Mouse (Mus musculus) intestine, embryonic 16.5 days (tissue): ENCODE measurements around the gene Syn3. TPM values are rescaled to one million over a fixed set of nuclear protein-coding genes. Genes with fewer than 3 reads are reported as not detected.

Experiments used
- ATAC-seq: fragments of 200-750 bp; cut with Nextera tagmentation; 2 replicates; pipeline ENCODE4 v1.8.0; 2017; ENCODE audit warnings: moderate TSS enrichment, moderate library complexity
- H3K27ac ChIP-seq: fragments of 300-500 bp; sonication (generic); 2 replicates; pipeline ENCODE4 v1.5.1; 2014; ENCODE audit warnings: mild to moderate bottlenecking, low read length
- H3K27me3 ChIP-seq: fragments of 300-500 bp; sonication (generic); replicated peaks from 2 replicates; pipeline ENCODE4 v1.6.1; 2014; ENCODE audit warnings: low read length, control low read depth, mixed read lengths; ENCODE audit not compliant: control insufficient read depth, insufficient read depth
- H3K36me3 ChIP-seq: fragments of 300-500 bp; sonication (generic); 2 replicates; pipeline ENCODE4 v1.6.1; 2014; ENCODE audit warnings: low read length, control low read depth; ENCODE audit not compliant: control insufficient read depth, insufficient read depth
- H3K4me1 ChIP-seq: fragments of 300-500 bp; sonication (generic); 2 replicates; pipeline ENCODE4 v1.6.1; 2014; ENCODE audit warnings: low read length, control low read depth, mixed read lengths; ENCODE audit not compliant: control insufficient read depth, insufficient read depth
- H3K4me2 ChIP-seq: fragments of 300-500 bp; sonication (generic); 2 replicates; pipeline ENCODE4 v1.6.1; 2014; ENCODE audit warnings: low read depth, low read length, control low read depth
- H3K4me3 ChIP-seq: fragments of 300-500 bp; sonication (generic); 2 replicates; pipeline ENCODE4 v1.5.1; 2014; ENCODE audit warnings: mild to moderate bottlenecking, low read length
- H3K9ac ChIP-seq: fragments of 300-500 bp; sonication (generic); 2 replicates; pipeline ENCODE4 v1.6.1; 2014; ENCODE audit warnings: low read depth, low read length
- H3K9me3 ChIP-seq: fragments of 300-500 bp; sonication (generic); 2 replicates; pipeline ENCODE4 v1.6.1; 2016; ENCODE audit warnings: low read length, control low read depth; ENCODE audit not compliant: control insufficient read depth
- WGBS: fragments of 180-500 bp; shearing (Covaris S2); extraction: QIAGEN DNeasy Blood & Tissue Kit; methylation state at CpG from one replicate; pipeline ENCODE4 v1.1.7; 2014; 5-methylcytosine and 5-hydroxymethylcytosine counted together
- polyA plus RNA-seq: library from polyadenylated mRNA; unstranded; fragments of >200 nt; fragmentation: Nextera tagmentation; extraction: Ambion mirVana; gene quantifications from 2 replicates; pipeline ENCODE4 v1.2.1, GENCODE M21; 2015

Gene Syn3
- polyA plus RNA-seq, 1 experiment from 2014 or later = 2.3 TPM

GRCm38 (mm10) chr10:86100281-86100851 lies 398.3 kb downstream of the Syn3 start:
- ATAC-seq = no peak
- H3K4me3 ChIP-seq = no peak overlapping the region
- peaks cover 5% of the 10 kb centered on the region; the same call in 1 of the 2 replicates for H3K9me3 ChIP-seq
- no peak overlapping the region for H3K4me2 ChIP-seq
- no peaks in the 10 kb centered on the region for H3K36me3 ChIP-seq
- H3K4me1 ChIP-seq = no peaks in the 10 kb centered on the region
- H3K27me3 ChIP-seq = no peaks in the 10 kb centered on the region
- no peak overlapping the region for H3K9ac ChIP-seq
- H3K27ac ChIP-seq = no peak overlapping the region
- 75% methylated on average over 3 of the region's 3 CpGs for WGBS

- ATAC-seq = no peak
- Histone ChIP-seq H3K9ac (no peak overlapping the region), H3K27me3 (no peaks in the 10 kb centered on the region), H3K36me3 (no peaks in the 10 kb centered on the region), H3K27ac (no peak overlapping the region), H3K4me2 (no peak overlapping the region), H3K4me1 (peaks cover 3% of the 10 kb centered on the region; the same call in 1 of the 2 replicates), H3K4me3 (no peak overlapping the region), H3K9me3 (peaks cover 5% of the 10 kb centered on the region; the same call in 1 of the 2 replicates)
- 58% methylated on average over 6 of the region's 6 CpGs for WGBS
Observed at GRCm38 (mm10) chr10:86098363-86098762, 400.3 kb downstream of the Syn3 start.

GRCm38 (mm10) chr10:86093109-86094035 lies 405.3 kb downstream of the Syn3 start:
- peaks cover 3% of the 10 kb centered on the region; the same call in 1 of the 2 replicates for H3K4me1 ChIP-seq
- no peaks in the 10 kb centered on the region for H3K27me3 ChIP-seq
- 0 out of 2 replicates have a peak overlapping the region, but pooled peaks have one; percentile 44 for H3K27ac ChIP-seq
- H3K4me3 ChIP-seq = no peak overlapping the region
- 60% methylated on average over 14 of the region's 14 CpGs for WGBS
- H3K9me3 ChIP-seq = no peaks in the 10 kb centered on the region
- ATAC-seq = peak; percentile 90
- no peak overlapping the region for H3K9ac ChIP-seq
- H3K36me3 ChIP-seq = no peaks in the 10 kb centered on the region
- no peak overlapping the region for H3K4me2 ChIP-seq

DNA sequence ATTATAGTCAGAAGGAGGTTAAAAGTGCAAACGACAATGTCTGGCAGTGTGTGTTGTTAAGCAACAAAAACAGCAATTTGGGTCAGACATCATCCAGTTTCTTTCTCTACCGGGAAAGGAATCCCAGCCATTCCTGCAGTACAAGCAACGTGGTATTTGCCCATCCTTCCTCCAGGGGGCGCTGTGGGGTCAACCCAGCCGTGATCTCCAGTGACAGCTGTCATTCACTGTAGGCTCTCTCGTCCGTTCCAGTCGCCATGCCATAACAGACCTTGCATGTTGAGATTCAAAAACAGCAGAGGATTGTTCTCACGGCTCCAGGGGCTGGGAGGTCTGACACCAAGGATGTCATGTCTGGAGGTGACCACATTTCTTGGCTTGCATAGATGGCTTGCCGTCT lies 406.8 kb downstream of the Syn3 start:
- Histone ChIP-seq H3K9ac (no peak overlapping the region), H3K4me2 (no peak overlapping the region), H3K36me3 (no peaks in the 10 kb centered on the region), H3K27me3 (no peaks in the 10 kb centered on the region), H3K27ac (no peak overlapping the region), H3K4me1 (peaks cover 3% of the 10 kb centered on the region; the same call in 1 of the 2 replicates), H3K9me3 (no peaks in the 10 kb centered on the region), H3K4me3 (no peak overlapping the region)
- 56% methylated on average over 10 of the region's 10 CpGs for WGBS
- ATAC-seq = no peak

DNA sequence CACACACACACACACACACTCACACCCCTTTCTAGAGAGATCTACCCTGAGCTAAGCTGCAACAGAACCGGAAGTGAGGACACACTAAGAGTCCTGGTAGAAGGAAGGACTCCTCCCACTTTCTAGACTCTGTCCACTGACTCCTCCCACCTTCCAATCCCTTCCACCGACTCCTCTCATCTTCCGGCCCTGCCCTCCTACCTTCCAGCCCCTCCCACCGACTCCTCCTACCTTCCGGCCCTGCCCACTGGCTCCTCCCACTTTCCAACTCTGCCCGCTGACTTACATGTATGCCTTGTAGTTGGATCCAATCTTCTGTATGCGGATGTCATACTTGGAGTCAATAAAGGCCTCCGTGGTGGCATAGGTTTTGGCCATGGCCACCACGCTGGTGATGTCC lies 418.8 kb downstream of the Syn3 start:
- ATAC-seq = no peak
- H3K9ac ChIP-seq = no peak overlapping the region
- H3K27me3 ChIP-seq = no peaks in the 10 kb centered on the region
- H3K27ac ChIP-seq = no peak overlapping the region
- no peak overlapping the region for H3K4me2 ChIP-seq
- H3K4me3 ChIP-seq = no peak overlapping the region
- H3K9me3 ChIP-seq = no peaks in the 10 kb centered on the region
- no peaks in the 10 kb centered on the region for H3K36me3 ChIP-seq
- WGBS = 79% methylated on average over 9 of the region's 9 CpGs
- H3K4me1 ChIP-seq = no peaks in the 10 kb centered on the region

- no peak overlapping the region for H3K27ac ChIP-seq
- H3K4me3 ChIP-seq = no peak overlapping the region
- no peaks in the 10 kb centered on the region for H3K9me3 ChIP-seq
- H3K4me2 ChIP-seq = no peak overlapping the region
- no peaks in the 10 kb centered on the region for H3K27me3 ChIP-seq
- H3K4me1 ChIP-seq = no peaks in the 10 kb centered on the region
- WGBS = 94% methylated on average over 2 of the region's 2 CpGs
- H3K36me3 ChIP-seq = no peaks in the 10 kb centered on the region
- ATAC-seq = no peak
- no peak overlapping the region for H3K9ac ChIP-seq
Observed at GRCm38 (mm10) chr10:86078761-86079160, 419.9 kb downstream of the Syn3 start.

DNA sequence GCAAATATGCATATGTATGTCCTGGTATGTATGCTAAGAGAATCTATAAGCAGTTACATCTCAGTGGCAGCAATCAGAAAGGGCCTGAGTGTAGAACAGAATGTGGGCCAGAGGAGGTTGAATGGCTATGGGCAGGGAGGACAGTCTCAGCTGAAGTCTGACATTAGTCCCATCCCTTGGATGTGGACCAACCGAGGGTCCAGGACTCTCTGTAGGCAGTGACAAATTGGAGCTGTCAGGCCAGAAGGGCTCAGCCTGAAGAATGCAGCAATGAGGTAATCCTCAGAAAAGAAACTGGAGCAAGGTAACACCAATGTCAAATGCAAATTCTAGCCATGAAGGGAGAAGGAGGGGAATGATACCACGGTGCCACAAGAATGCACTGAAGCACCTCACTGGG lies 421.4 kb downstream of the Syn3 start:
- Histone ChIP-seq H3K4me2 (no peak overlapping the region), H3K36me3 (no peaks in the 10 kb centered on the region), H3K9ac (no peak overlapping the region), H3K4me3 (no peak overlapping the region), H3K9me3 (no peaks in the 10 kb centered on the region), H3K27ac (no peak overlapping the region), H3K27me3 (no peaks in the 10 kb centered on the region), H3K4me1 (no peaks in the 10 kb centered on the region)
- no peak for ATAC-seq
- WGBS = 68% methylated on average over 2 of the region's 2 CpGs

- Histone ChIP-seq H3K4me3 (no peak overlapping the region), H3K4me2 (no peak overlapping the region), H3K4me1 (no peaks in the 10 kb centered on the region), H3K9me3 (no peaks in the 10 kb centered on the region), H3K9ac (no peak overlapping the region), H3K27ac (no peak overlapping the region), H3K27me3 (no peaks in the 10 kb centered on the region), H3K36me3 (no peaks in the 10 kb centered on the region)
- ATAC-seq = no peak
- 80% methylated on average over 9 of the region's 9 CpGs for WGBS
Observed at GRCm38 (mm10) chr10:86074971-86075711, 423.6 kb downstream of the Syn3 start.

GRCm38 (mm10) chr10:86074134-86074533 lies 424.6 kb downstream of the Syn3 start:
- Histone ChIP-seq H3K4me3 (no peak overlapping the region), H3K4me1 (peaks cover 2% of the 10 kb centered on the region; the same call in 1 of the 2 replicates), H3K27ac (no peak overlapping the region), H3K9ac (no peak overlapping the region), H3K36me3 (no peaks in the 10 kb centered on the region), H3K4me2 (no peak overlapping the region), H3K27me3 (no peaks in the 10 kb centered on the region), H3K9me3 (no peaks in the 10 kb centered on the region)
- no peak for ATAC-seq
- WGBS = 78% methylated on average over 4 of the region's 4 CpGs
